Comparison of ENCODE assay signal across 12 mouse cellular contexts in the genomic region with DNA sequence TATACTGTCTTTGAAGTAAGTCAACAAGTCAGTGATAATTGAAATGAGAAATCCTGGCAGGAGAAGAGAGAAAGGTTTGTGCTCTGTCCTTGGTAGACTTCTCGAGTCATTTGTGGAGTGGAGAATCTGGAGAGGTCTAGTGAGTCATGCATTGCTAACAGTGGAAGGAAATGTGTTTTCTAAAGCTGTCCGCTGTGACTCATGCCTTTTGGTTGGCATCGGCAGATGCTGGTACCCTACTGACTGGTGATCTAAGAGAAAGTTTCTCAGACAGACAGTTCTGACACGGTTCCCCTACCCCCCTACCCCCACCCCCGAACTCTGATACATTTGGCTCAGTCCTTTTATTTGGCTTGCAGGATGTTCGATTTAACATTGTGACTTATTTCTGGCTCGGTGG.
DNase-seq lines count a peak whose midpoint lies in the region.
"Had no signal": no experiment of that assay in that cellular context is flagged by ENCODE, and none has a peak within 500 bp of the region (broad histone marks: within the 10 kb centered on the region; RNA-seq: fewer than 3 reads in every experiment).

No protein-coding gene starts in this region.

- intact Hi-C loops in left cerebral cortex, postnatal 36 days (cut with DNase I) = no loop called here
- intact Hi-C loops in left cerebral cortex, postnatal 4 days (cut with DNase I) = no loop called here

- DNase-seq in adrenal gland, adult 2 months = peak; percentile 82
- no peak for DNase-seq in adrenal gland, postnatal 4 days (ENCODE audit: low spot score in 2 of 2)
- peak; percentile 30 to 46 for DNase-seq in left cerebral cortex, postnatal 36 days (ENCODE audit: low spot score in 2 of 2)
- DNase-seq in left cerebral cortex, postnatal 4 days = no peak
- peak; percentile 7 for DNase-seq in adipocyte (ENCODE audit: low spot score)
- DNase-seq in layer of hippocampus, postnatal 36 days = peak; percentile 13 to 16
- no peak for DNase-seq in ovary, postnatal 10 days (ENCODE audit: low spot score)
- no peak for DNase-seq in ovary, adult 18-20 months (ENCODE audit: low spot score)
- DNase-seq: B cell, adult 2 months; cerebellum, adult 2 months; gastrocnemius, postnatal 14 days; kidney, adult 9 months had no signal

Comparison
In these comparisons a context has a peak if more than half of its experiments do, and no peak if none do; other contexts are left out.
1. DNase-seq: peak in adrenal gland, adult 2 months (single experiment), left cerebral cortex, postnatal 36 days (2 of 2), adipocyte (single experiment) and layer of hippocampus, postnatal 36 days (2 of 2); none in adrenal gland, postnatal 4 days (0 of 2), left cerebral cortex, postnatal 4 days (single experiment), ovary, postnatal 10 days (single experiment) and ovary, adult 18-20 months (single experiment).